Mouse (Mus musculus): Measurements from ENCODE around the gene Serpina1e. TPM values are rescaled to one million over a fixed set of nuclear protein-coding genes. Genes with fewer than 3 reads are reported as not detected.
A peak's percentile ranks its signal among the peaks of the same experiment; 100 is the strongest.
"Not testable (repeated sequence)": the region's sequence is repeated elsewhere in the genome, so short reads cannot be mapped to it uniquely, and the experiment has no call there.

The Serpina1e gene
- polyA plus RNA-seq, 1 experiment from 2014 or later, result 39.1 TPM

GRCm38 (mm10) chr12:103961716-103962115, 2.9 kb upstream of the Serpina1e start:
- Histone ChIP-seq H3K4me1 (no peaks in the 10 kb centered on the region), H3K36me3 (no peaks in the 10 kb centered on the region), H3K9ac (no peak overlapping the region), H3K4me2 (no peak overlapping the region), H3K27me3 (replicated peaks) (no peaks in the 10 kb centered on the region), H3K9me3 (replicated peaks) (peaks cover 8% of the 10 kb centered on the region; the same call in 1 of the 2 replicates), H3K4me3 (no peak overlapping the region), H3K27ac (no peak overlapping the region)
- 71% methylated on average over 1 of the region's 1 CpGs for WGBS (ENCODE audit: insufficient replicate concordance)
- ATAC-seq, result no peak

GRCm38 (mm10) chr12:103956555-103956954, 2.2 kb downstream of the Serpina1e start:
- H3K4me2 ChIP-seq; H3K9me3 ChIP-seq (replicated peaks); H3K36me3 ChIP-seq; H3K4me1 ChIP-seq; ATAC-seq; H3K27ac ChIP-seq; H3K4me3 ChIP-seq; H3K9ac ChIP-seq; H3K27me3 ChIP-seq (replicated peaks): not testable (repeated sequence)
- WGBS (ENCODE audit: insufficient replicate concordance), result 55% methylated on average over 2 of the region's 2 CpGs

- H3K27ac ChIP-seq; ATAC-seq; H3K9ac ChIP-seq; H3K9me3 ChIP-seq (replicated peaks); H3K4me3 ChIP-seq; H3K4me1 ChIP-seq; H3K4me2 ChIP-seq; H3K36me3 ChIP-seq; H3K27me3 ChIP-seq (replicated peaks): not testable (repeated sequence)
- 69% methylated on average over 3 of the region's 3 CpGs for WGBS (ENCODE audit: insufficient replicate concordance)
These were observed 5.8 kb downstream of the Serpina1e start for GRCm38 (mm10) chr12:103952972-103953371.

GRCm38 (mm10) chr12:103946243-103946642, 12.5 kb downstream of the Serpina1e start:
- H3K9me3 ChIP-seq (replicated peaks), result 0 out of 2 replicates have a peak, but pooled peaks cover 17% of the 10 kb centered on the region
- no peak overlapping the region for H3K27ac ChIP-seq
- ATAC-seq, result no peak
- H3K27me3 ChIP-seq (replicated peaks), result no peaks in the 10 kb centered on the region
- H3K4me1 ChIP-seq, result no peaks in the 10 kb centered on the region
- no peak overlapping the region for H3K4me3 ChIP-seq
- 70% methylated on average over 4 of the region's 4 CpGs for WGBS (ENCODE audit: insufficient replicate concordance)
- no peak overlapping the region for H3K4me2 ChIP-seq
- H3K9ac ChIP-seq, result no peak overlapping the region
- H3K36me3 ChIP-seq, result no peaks in the 10 kb centered on the region

- not testable (repeated sequence) for H3K4me1 ChIP-seq; H3K4me3 ChIP-seq; H3K4me2 ChIP-seq; H3K9ac ChIP-seq; H3K27ac ChIP-seq; H3K27me3 ChIP-seq (replicated peaks); ATAC-seq; H3K9me3 ChIP-seq (replicated peaks); H3K36me3 ChIP-seq
- 79% methylated on average over 12 of the region's 16 CpGs for whole genome bisulfite sequencing (ENCODE audit: insufficient replicate concordance)
These were observed 49.6 kb downstream of the Serpina1e start for GRCm38 (mm10) chr12:103909181-103909580.

GRCm38 (mm10) chr12:103907746-103908145, 51.0 kb downstream of the Serpina1e start:
- H3K4me3 ChIP-seq; H3K9ac ChIP-seq; H3K4me2 ChIP-seq; H3K27ac ChIP-seq; H3K36me3 ChIP-seq; H3K4me1 ChIP-seq; H3K9me3 ChIP-seq (replicated peaks); ATAC-seq; H3K27me3 ChIP-seq (replicated peaks): not testable (repeated sequence)
- 34% methylated on average over 1 of the region's 1 CpGs for WGBS (ENCODE audit: insufficient replicate concordance)

GRCm38 (mm10) chr12:103904837-103905340, 53.9 kb downstream of the Serpina1e start, which contains the start of gene Serpina1c:
TSS of gene Serpina1c (minus strand) at chr12:103904887.
- not testable (repeated sequence) for H3K27ac ChIP-seq; H3K36me3 ChIP-seq; H3K27me3 ChIP-seq (replicated peaks); H3K9ac ChIP-seq; H3K9me3 ChIP-seq (replicated peaks); H3K4me3 ChIP-seq; ATAC-seq; H3K4me1 ChIP-seq
- 56% methylated on average over 4 of the region's 4 CpGs for WGBS (ENCODE audit: insufficient replicate concordance)
- 0 out of 2 replicates have a peak within 1 kb of the TSS, but pooled peaks have one; percentile 18 for H3K4me2 ChIP-seq

- H3K27me3 ChIP-seq (replicated peaks); ATAC-seq; H3K9ac ChIP-seq; H3K4me3 ChIP-seq; H3K4me1 ChIP-seq; H3K27ac ChIP-seq; H3K9me3 ChIP-seq (replicated peaks); H3K36me3 ChIP-seq; H3K4me2 ChIP-seq: not testable (repeated sequence)
- WGBS (ENCODE audit: insufficient replicate concordance), result 74% methylated on average over 3 of the region's 3 CpGs
These were observed 56.8 kb downstream of the Serpina1e start for GRCm38 (mm10) chr12:103901929-103902328.

Other genes with a start within 250 kb of the Serpina1e start
- 63.1 and 65.7 TPM in 2 replicates for gene Serpina1d, start 185.4 kb downstream of the Serpina1e start, polyA plus RNA-seq (2016; fragmentation: Nextera tagmentation; extraction: Ambion mirVana)
- 358 and 359 TPM in 2 replicates for gene Serpina1b, start 128.6 kb downstream of the Serpina1e start, polyA plus RNA-seq (2016; fragmentation: Nextera tagmentation; extraction: Ambion mirVana)
- gene Serpina1a, start 95.4 kb downstream of the Serpina1e start, polyA plus RNA-seq (2016; fragmentation: Nextera tagmentation; extraction: Ambion mirVana), result 222 and 223 TPM in 2 replicates
- gene Serpina1c, start 54.1 kb downstream of the Serpina1e start, polyA plus RNA-seq (2016; fragmentation: Nextera tagmentation; extraction: Ambion mirVana), result 33.5 and 36.9 TPM in 2 replicates
- 2.9 and 3.2 TPM in 2 replicates for gene Serpina11, start 31.0 kb upstream of the Serpina1e start, polyA plus RNA-seq (2016; fragmentation: Nextera tagmentation; extraction: Ambion mirVana)
- not detected in 2 replicates for gene Serpina9, start 54.8 kb upstream of the Serpina1e start, polyA plus RNA-seq (2016; fragmentation: Nextera tagmentation; extraction: Ambion mirVana)
- not detected in 2 replicates for gene Serpina12, start 85.5 kb upstream of the Serpina1e start, polyA plus RNA-seq (2016; fragmentation: Nextera tagmentation; extraction: Ambion mirVana)
- gene Serpina5, start 142.1 kb upstream of the Serpina1e start, polyA plus RNA-seq (2016; fragmentation: Nextera tagmentation; extraction: Ambion mirVana), result not detected in 2 replicates
- not detected in 2 replicates for gene Serpina3a, start 153.7 kb upstream of the Serpina1e start, polyA plus RNA-seq (2016; fragmentation: Nextera tagmentation; extraction: Ambion mirVana)
- 0.10 TPM in 1 of 2 replicates, not detected in the other for gene Serpina3b, start 169.0 kb upstream of the Serpina1e start, polyA plus RNA-seq (2016; fragmentation: Nextera tagmentation; extraction: Ambion mirVana)
- not detected in 2 replicates for gene Serpina3c, start 194.9 kb upstream of the Serpina1e start, polyA plus RNA-seq (2016; fragmentation: Nextera tagmentation; extraction: Ambion mirVana)

Measured in liver, embryonic 12.5 days (tissue).